Mouse (Mus musculus) liver, embryonic 14.5 days (tissue): ENCODE measurements around the gene Gm21981.

Experiments used
- CTCF ChIP-seq: IDR thresholded peaks from 2 replicates; pipeline ENCODE4 v1.5.1; 2016; ENCODE audit warnings: antibody characterized with exemption, low read depth, control low read depth
- EP300 ChIP-seq: IDR thresholded peaks from 2 replicates; pipeline ENCODE4 v1.6.1; 2016; ENCODE audit warnings: antibody characterized with exemption, low read depth

- TF ChIP-seq CTCF: no peak
- no peak for TF ChIP-seq EP300
Measured at GRCm38 (mm10) chr17:47702548-47703345, 8.5 kb upstream of the Gm21981 start.
